Mouse (Mus musculus) granulocyte monocyte progenitor cell, adult 5-6 weeks (primary cell): ENCODE measurements around the gene Ksr2. TPM values are rescaled to one million over a fixed set of nuclear protein-coding genes. Genes with fewer than 3 reads are reported as not detected.

Experiments used
- ATAC-seq: replicated peaks from 2 replicates; pipeline ENCODE4 v1.8.0; 2016; ENCODE audit warnings: mild to moderate bottlenecking, moderate TSS enrichment, inconsistent platforms; ENCODE audit not compliant: poor library complexity, severe bottlenecking
- total RNA-seq, 2 experiments: library from RNA; stranded (forward) in 1 of 2; stranded (reverse) in 1 of 2; fragments of 200-712, 200-1000 nt in 1 of 2; fragments of >200 nt in 1 of 2; fragmentation: Nextera tagmentation in 1 of 2; gene quantifications; 2 replicates each; pipeline ENCODE4 v1.2.3; 2014 to 2017

The Ksr2 gene
- total RNA-seq, 2 experiments from 2014 or later, result 0.21 to 2.0 TPM

DNA sequence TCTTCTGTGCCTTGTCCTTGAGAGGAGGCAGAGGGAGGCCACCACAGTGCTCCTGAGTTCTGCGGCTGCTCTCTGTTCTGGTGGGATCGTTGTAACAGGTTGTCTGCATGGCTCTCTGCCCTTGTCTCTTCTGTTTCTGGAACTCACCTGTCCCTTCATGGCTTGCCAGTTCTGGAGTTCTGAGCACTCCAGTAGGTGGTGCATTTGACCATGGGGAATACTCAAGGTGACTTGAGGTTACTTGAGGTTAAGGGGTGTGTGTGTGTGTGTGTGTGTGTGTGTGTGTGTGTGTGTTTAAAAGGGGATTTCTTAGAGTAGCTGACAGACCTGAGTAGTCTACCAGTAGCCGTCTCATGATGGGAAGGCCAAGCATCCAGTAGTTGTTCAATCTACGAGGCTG lies 55.2 kb downstream of the Ksr2 start:
- ATAC-seq, result no peak

GRCm38 (mm10) chr5:117469572-117469971 lies 55.8 kb downstream of the Ksr2 start:
- no peak for ATAC-seq

- no peak for ATAC-seq
These were observed 67.4 kb downstream of the Ksr2 start for GRCm38 (mm10) chr5:117481162-117481561.

DNA sequence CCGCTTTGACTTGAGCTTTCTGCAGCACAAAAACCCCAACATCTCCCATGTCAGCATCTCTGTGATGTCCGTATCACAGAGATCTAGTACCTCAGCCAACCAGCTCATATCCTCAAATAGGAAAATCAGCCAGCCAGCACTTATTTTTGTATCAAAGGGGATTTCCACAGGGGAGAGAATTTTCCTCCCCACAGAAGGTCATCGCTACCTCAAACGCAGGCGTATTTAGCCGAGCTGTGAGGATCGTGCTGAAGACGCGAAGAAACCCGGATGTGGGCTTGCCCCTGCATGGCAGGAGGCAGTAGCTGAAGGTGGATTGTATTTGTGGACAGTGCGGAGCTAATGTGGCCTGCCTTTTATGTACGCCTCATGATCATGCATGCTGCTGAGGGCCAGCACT lies 67.8 kb downstream of the Ksr2 start:
- ATAC-seq, result no peak

GRCm38 (mm10) chr5:117482013-117482412 lies 68.2 kb downstream of the Ksr2 start:
- ATAC-seq, result no peak

DNA sequence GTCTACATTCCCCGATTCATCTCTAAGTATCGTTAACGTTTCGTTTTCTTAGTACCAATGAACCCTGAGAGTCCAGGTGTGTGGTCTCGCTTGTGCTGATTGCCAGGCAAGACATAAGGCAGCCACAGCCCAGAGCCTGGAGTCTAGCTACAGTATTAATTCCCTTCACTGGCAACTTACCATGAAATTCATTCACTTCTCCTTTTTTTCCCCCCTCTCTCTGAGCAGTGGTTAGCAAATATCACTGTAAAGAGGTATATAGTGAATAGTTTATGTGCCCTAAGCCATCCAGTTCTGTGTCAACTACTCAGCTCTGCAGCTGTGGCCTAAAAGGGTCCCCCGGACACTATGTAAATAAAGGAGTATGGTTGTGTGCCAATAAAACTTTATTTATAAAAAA lies 71.6 kb downstream of the Ksr2 start:
- ATAC-seq, result peak; percentile 48

DNA sequence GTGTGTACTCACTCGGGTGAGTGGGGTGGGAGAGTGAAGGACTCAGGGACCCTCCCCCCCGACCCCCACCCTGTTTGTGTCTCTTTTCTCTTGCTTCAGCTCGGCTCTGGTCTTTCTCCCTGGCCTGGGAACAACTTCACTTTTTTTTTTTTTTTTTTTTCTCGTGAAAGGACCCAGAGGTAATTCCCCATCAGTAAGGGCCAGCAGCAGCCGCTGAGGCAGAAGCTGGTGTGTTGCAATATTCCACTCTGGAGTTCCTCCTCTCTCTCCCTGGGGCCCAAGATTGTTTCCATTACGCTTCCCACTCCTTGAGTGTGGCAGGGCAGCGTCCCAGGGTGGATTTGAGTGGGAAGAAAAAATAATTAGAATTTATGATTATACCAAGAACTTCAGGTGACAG lies 72.3 kb downstream of the Ksr2 start:
- peak; percentile 93 for ATAC-seq

- no peak for ATAC-seq
These were observed 74.4 kb downstream of the Ksr2 start for GRCm38 (mm10) chr5:117488155-117488554.

- no peak for ATAC-seq
These were observed 75.0 kb downstream of the Ksr2 start for GRCm38 (mm10) chr5:117488670-117489325.

GRCm38 (mm10) chr5:117492933-117493863 lies 79.4 kb downstream of the Ksr2 start:
- ATAC-seq, result peak; percentile 46

DNA sequence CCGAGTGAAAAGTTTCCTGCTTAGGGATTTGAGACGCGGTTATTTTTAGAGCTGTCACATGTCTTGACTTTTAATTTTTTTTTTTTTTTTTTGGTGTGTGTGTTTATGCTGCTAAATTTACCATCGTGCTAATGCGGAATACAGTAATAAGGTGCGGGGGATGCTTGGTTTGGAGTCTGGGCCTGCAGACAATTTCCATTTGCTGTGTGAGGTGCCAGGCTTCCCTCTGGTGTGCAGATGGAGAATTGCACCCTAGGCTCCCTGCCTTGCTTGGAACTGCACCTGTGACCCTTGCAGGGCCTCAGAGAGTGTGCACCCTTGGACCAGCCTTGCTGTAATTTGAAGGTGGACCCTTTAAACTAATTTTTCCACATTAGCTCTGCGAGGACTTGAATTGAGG lies 80.1 kb downstream of the Ksr2 start:
- ATAC-seq, result peak; percentile 70

DNA sequence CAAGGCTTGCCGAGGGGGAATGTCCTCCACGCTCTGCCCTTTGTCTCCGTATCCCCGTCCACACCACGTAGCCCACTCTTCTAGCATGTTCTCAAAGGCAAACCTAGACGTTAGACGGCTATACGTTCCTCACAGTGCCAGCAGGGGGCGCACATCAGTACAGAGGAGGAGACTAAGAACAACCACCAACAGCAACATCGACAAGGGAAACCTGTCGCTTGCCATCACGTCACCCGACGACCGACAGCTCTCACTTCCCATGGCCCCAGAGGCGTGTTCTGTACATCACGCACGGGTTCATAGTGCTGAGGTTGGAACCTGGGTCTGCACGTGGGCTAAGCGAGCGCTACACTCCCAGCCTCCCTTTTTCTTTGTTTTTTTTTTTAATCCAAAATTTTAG lies 83.3 kb downstream of the Ksr2 start:
- peak; percentile 52 for ATAC-seq

DNA sequence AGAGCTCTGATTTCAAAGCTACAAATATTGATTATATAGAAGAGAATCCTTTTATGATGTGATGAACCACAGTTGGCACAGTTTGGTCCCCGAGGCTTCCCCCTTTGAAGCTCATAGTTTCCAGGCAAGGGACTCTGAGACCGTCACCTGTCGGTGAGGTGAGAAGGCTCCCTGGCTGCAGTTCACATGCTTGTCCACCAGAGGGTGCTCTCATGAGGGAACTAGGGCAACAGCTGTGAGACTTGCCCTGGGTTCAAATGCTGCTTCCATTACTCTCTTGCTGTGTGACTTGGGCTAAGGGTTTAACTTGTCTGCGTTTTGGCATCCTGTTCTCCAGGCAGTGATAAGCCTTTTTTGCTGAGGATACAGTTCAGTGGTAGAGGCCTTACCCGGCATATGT lies 88.8 kb downstream of the Ksr2 start:
- no peak for ATAC-seq

DNA sequence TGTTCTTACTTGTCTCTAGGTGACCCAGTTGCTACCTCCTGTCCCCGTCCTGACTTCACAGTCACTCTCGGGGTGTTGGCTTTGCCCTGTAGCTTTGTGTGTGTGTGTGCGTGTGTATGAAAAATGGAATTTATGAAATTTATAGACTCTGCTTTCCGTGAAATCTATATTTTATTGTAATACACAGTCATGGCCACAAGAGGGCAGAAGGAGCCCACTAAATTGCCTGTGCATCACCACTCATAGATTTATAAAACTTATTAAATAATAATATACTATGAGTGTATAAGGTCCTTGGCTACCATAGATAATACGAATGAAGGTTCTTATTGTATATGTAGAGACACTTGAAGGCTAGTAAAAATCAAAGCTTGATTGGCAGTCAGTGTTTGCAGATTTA lies 90.6 kb downstream of the Ksr2 start:
- ATAC-seq, result no peak

- peak; percentile 69 for ATAC-seq
These were observed 91.4 kb downstream of the Ksr2 start for GRCm38 (mm10) chr5:117505204-117505603.

- 0 out of 2 replicates have a peak, but pooled peaks have one; percentile 9 for ATAC-seq
These were observed 92.0 kb downstream of the Ksr2 start for GRCm38 (mm10) chr5:117505769-117506168.

DNA sequence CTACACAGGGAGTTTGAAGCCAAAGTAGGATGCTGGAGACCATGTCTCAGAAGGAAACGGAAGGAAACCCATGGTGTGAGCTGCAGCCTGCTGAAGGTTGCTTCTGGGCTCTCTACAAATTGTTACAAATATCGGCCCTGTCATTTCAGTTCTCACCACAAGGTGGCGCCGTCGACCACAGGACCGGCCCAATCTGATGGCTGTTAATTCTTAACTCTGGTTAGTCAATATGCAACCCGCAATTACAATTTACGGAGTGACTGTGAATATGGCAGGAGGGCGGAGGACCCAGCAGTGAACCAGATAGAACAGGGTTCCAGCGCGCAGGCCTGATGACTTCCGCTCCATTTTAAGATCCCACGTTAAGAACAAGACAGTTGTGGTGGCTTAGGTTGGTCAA lies 92.6 kb downstream of the Ksr2 start:
- peak; percentile 28 for ATAC-seq

- ATAC-seq, result peak; percentile 62
These were observed 95.9 kb downstream of the Ksr2 start for GRCm38 (mm10) chr5:117509511-117510375.

DNA sequence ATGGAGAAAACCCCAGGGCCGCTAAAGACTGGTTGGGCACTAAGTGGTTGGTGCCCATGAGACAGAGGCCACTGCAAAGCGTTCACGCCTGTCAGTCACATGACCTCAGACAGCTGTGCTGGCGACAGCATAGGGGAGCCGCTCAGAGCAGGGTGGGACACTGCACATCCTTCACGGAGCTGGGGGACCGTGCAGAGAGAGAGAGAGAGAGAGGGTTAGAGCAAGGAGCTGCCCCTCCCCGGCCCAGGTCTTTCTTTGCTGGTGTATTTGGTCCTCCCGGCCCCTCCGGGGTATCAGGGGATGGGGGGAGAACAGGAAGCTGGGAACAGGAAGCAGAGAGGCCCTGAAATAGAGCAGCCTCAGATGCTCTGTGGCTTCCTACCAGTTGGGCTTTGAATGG lies 97.1 kb downstream of the Ksr2 start:
- 0 out of 2 replicates have a peak, but pooled peaks have one; percentile 7 for ATAC-seq

DNA sequence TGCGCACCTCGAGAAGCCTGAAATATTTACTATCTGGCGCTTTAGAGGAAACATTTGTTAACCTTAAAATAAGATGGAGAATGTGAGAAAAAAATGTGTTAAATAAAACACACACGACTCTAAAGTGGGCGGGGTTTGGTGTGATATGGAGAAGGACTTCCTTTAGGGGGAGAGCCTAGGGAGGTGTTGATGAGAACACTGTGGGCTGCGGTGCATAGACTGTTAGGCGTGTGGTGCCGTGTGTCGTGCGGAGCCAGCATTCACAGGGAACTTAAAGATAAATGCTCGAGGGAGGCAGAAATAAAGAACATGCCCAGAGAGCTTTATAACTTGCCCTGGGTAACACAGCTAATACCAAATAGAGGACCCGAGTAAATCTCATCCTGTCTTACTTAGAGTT lies 101.6 kb downstream of the Ksr2 start:
- no peak for ATAC-seq

DNA sequence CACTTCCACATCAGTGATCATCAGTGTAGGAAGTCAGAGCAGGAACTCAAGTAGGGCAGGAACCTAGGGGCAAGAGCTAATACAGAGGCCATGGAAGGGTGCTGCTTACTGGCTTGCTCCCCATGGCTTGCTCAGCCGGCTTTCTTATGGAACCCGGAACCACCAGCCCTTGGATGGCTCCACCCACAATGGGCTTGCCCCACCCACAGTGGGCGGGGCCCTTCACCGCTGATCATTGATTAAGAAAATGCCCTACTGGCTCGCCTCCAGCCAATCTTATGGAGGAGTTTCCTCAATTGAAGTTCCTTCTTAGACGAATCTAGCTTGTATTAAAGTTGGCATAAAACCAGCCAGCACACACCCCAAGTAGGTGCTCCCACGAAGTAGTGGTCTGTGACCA lies 102.1 kb downstream of the Ksr2 start:
- no peak for ATAC-seq
